Mouse (Mus musculus): ENCODE measurements around the gene Cox15. TPM values are rescaled to one million over a fixed set of nuclear protein-coding genes. Genes with fewer than 3 reads are reported as not detected.
A peak's percentile ranks its signal among the peaks of the same experiment; 100 is the strongest.

Cox15 gene
- polyA plus RNA-seq, 1 experiment from 2014 or later, result 7.6 TPM

DNA sequence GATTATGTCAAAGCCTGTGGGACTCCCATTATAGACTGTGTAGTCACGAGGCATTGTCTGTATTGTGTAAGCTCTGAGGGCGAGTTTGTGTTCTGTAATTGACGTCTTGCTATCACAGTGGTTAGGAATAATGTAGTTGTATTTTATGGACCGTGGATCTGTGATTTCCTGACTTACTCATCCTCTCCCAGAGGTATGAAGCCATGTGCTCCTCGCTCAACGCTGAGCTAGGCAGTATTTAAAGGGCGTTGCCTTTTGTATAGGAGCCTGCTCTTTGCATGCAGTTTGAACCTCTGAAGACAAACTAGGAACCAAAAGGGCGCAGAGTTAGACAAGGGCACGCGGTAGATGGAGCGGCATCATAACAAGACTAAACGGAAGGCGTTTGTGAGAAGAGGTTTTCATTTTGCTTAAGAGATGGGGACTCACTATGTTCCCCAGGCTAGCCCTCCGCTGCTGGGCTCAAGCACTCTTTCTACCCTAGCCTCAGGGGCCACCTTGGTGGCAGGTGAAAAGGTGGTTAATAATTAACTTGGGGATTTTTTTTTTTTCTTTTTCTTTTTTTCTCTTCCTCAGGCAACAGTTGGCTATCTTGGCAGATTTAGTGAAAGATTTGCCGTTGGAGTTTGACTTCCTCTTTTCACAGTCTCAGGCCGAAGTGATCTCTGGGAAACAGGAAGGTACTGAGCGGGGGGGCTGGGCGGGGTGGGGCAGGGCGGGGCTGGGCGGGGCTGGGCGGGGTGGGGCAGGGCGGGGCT is 41.5 kb downstream of the Cox15 start:
- Histone ChIP-seq H3K9ac (replicated peaks; ENCODE audit: low read depth, low read length) (no peak overlapping the region), H3K9me3 (ENCODE audit: control insufficient read depth, low read depth, low read length) (no peaks in the 10 kb centered on the region), H3K4me3 (ENCODE audit: low read depth, low read length) (no peak overlapping the region), H3K4me2 (replicated peaks; ENCODE audit: low read depth, low read length) (no peak overlapping the region), H3K4me1 (ENCODE audit: control insufficient read depth, insufficient read depth, low read length) (no peaks in the 10 kb centered on the region), H3K27ac (ENCODE audit: low read length) (no peak overlapping the region), H3K27me3 (ENCODE audit: control insufficient read depth, insufficient read depth, low read length) (no peaks in the 10 kb centered on the region), H3K36me3 (ENCODE audit: control insufficient read depth, insufficient read depth, low read length) (peaks cover 6% of the 10 kb centered on the region)
- peak; percentile 76; the same call in 1 of the 2 replicates for ATAC-seq (ENCODE audit: insufficient number of reproducible peaks, insufficient read depth, low FRiP score, low read depth)
- 53% methylated on average over 22 of the region's 22 CpGs for WGBS

- Histone ChIP-seq H3K4me1 (ENCODE audit: control insufficient read depth, insufficient read depth, low read length) (no peaks in the 10 kb centered on the region), H3K27ac (ENCODE audit: low read length) (no peak overlapping the region), H3K4me3 (ENCODE audit: low read depth, low read length) (no peak overlapping the region), H3K9me3 (ENCODE audit: control insufficient read depth, low read depth, low read length) (no peaks in the 10 kb centered on the region), H3K27me3 (ENCODE audit: control insufficient read depth, insufficient read depth, low read length) (no peaks in the 10 kb centered on the region), H3K36me3 (ENCODE audit: control insufficient read depth, insufficient read depth, low read length) (peaks cover 26% of the 10 kb centered on the region), H3K9ac (replicated peaks; ENCODE audit: low read depth, low read length) (no peak overlapping the region), H3K4me2 (replicated peaks; ENCODE audit: low read depth, low read length) (no peak overlapping the region)
- WGBS, result 79% methylated on average over 8 of the region's 8 CpGs
- ATAC-seq (ENCODE audit: insufficient number of reproducible peaks, insufficient read depth, low FRiP score, low read depth), result no peak
Measured at GRCm38 (mm10) chr19:43709317-43709716, 43.5 kb downstream of the Cox15 start.

- ATAC-seq (ENCODE audit: insufficient number of reproducible peaks, insufficient read depth, low FRiP score, low read depth), result no peak
- peaks cover 30% of the 10 kb centered on the region for H3K36me3 ChIP-seq (ENCODE audit: control insufficient read depth, insufficient read depth, low read length)
Measured at GRCm38 (mm10) chr19:43708206-43708605, 44.6 kb downstream of the Cox15 start.

DNA sequence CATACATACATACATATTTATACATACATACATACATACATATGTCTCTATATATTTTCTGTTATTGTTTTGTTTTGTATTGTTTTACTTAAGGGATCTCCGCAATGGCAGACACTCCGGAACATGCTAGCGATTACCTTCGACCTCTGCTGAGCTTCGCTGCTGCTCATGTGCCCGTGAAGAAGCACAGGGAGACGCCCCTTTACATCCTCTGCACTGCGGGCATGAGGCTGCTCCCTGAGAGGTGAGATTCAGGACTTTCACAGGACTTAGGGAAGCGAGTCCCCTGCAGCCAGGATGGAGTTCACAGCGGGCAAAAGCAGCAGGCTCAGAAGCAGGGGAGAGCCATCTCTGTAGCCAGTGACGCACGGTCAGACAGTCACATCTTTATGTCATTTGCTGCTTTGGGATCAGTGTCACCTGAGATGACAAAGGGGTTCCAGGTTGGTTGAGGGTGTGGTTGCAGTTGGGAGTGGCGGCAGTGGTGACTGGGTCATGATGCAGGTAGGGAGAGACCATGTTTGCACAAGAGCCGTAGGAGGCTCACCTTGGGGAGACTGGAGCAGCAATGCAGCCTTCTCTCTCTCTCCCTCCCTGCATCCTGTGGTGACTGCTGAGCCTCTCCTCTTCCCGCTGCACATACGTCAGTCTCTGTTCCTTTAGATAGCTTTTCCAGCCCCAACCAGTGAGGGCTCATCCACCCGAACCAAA is 47.9 kb downstream of the Cox15 start:
- Histone ChIP-seq H3K4me3 (ENCODE audit: low read depth, low read length) (no peak overlapping the region), H3K9ac (replicated peaks; ENCODE audit: low read depth, low read length) (no peak overlapping the region), H3K36me3 (ENCODE audit: control insufficient read depth, insufficient read depth, low read length) (peaks cover 31% of the 10 kb centered on the region), H3K4me1 (ENCODE audit: control insufficient read depth, insufficient read depth, low read length) (no peaks in the 10 kb centered on the region), H3K4me2 (replicated peaks; ENCODE audit: low read depth, low read length) (no peak overlapping the region), H3K27me3 (ENCODE audit: control insufficient read depth, insufficient read depth, low read length) (no peaks in the 10 kb centered on the region), H3K27ac (ENCODE audit: low read length) (no peak overlapping the region), H3K9me3 (ENCODE audit: control insufficient read depth, low read depth, low read length) (no peaks in the 10 kb centered on the region)
- 80% methylated on average over 17 of the region's 17 CpGs for WGBS
- no peak for ATAC-seq (ENCODE audit: insufficient number of reproducible peaks, insufficient read depth, low FRiP score, low read depth)

More at GRCm38 (mm10) chr19:43708206-43708605, 44.6 kb downstream of the Cox15 start:
- no peaks in the 10 kb centered on the region for H3K4me1 ChIP-seq (ENCODE audit: control insufficient read depth, insufficient read depth, low read length)
- H3K4me2 ChIP-seq (replicated peaks; ENCODE audit: low read depth, low read length), result no peak overlapping the region
- WGBS, result 87% methylated on average over 7 of the region's 7 CpGs
- H3K27ac ChIP-seq (ENCODE audit: low read length), result no peak overlapping the region
- H3K4me3 ChIP-seq (ENCODE audit: low read depth, low read length), result no peak overlapping the region
- H3K9ac ChIP-seq (replicated peaks; ENCODE audit: low read depth, low read length), result no peak overlapping the region
- no peaks in the 10 kb centered on the region for H3K27me3 ChIP-seq (ENCODE audit: control insufficient read depth, insufficient read depth, low read length)
- H3K9me3 ChIP-seq (ENCODE audit: control insufficient read depth, low read depth, low read length), result no peaks in the 10 kb centered on the region

DNA sequence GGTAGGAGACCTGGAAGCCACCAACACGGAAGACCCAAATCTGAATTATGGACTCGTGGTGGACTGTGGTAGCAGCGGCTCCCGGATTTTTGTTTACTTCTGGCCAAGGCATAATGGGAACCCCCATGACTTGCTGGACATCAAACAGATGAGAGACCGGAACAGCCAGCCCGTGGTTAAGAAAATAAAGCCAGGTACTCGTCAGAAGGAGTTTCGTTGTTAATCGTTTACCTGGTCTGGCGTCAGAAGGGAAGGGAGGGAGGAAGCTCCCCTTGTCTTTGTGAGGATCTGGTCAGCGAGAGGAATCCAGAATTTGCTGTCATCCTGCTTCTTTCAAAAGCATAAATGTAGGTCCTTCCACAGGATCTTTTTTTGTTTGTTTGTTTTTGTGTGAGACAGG is 48.6 kb downstream of the Cox15 start:
- H3K27me3 ChIP-seq (ENCODE audit: control insufficient read depth, insufficient read depth, low read length), result no peaks in the 10 kb centered on the region
- H3K27ac ChIP-seq (ENCODE audit: low read length), result no peak overlapping the region
- WGBS, result 64% methylated on average over 11 of the region's 11 CpGs
- H3K4me2 ChIP-seq (replicated peaks; ENCODE audit: low read depth, low read length), result no peak overlapping the region
- no peak overlapping the region for H3K9ac ChIP-seq (replicated peaks; ENCODE audit: low read depth, low read length)
- no peaks in the 10 kb centered on the region for H3K4me1 ChIP-seq (ENCODE audit: control insufficient read depth, insufficient read depth, low read length)
- H3K9me3 ChIP-seq (ENCODE audit: control insufficient read depth, low read depth, low read length), result no peaks in the 10 kb centered on the region
- no peak overlapping the region for H3K4me3 ChIP-seq (ENCODE audit: low read depth, low read length)
- ATAC-seq (ENCODE audit: insufficient number of reproducible peaks, insufficient read depth, low FRiP score, low read depth), result no peak
- H3K36me3 ChIP-seq (ENCODE audit: control insufficient read depth, insufficient read depth, low read length), result peaks cover 34% of the 10 kb centered on the region

DNA sequence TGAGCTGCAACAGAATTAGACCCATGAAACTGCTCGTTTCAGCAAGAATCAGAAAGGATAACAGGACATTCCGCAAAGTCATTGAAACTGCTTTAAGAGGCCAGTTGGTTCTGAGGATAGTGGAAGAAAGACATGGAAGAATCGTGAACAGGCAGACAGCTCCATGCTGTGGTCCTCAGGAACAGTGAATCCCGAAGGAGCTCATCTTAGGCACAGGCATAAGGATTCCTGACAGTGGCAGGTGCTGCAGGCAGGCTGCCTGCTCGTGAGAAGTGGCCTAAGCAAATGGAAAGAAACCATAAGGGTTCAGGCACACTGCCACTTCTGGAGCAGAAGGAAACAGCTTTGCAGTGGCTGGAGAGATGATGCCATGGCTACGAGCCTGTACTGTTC is 53.0 kb downstream of the Cox15 start:
- Histone ChIP-seq H3K4me3 (ENCODE audit: low read depth, low read length) (no peak overlapping the region), H3K27me3 (ENCODE audit: control insufficient read depth, insufficient read depth, low read length) (no peaks in the 10 kb centered on the region), H3K9me3 (ENCODE audit: control insufficient read depth, low read depth, low read length) (no peaks in the 10 kb centered on the region), H3K9ac (replicated peaks; ENCODE audit: low read depth, low read length) (no peak overlapping the region), H3K4me2 (replicated peaks; ENCODE audit: low read depth, low read length) (no peak overlapping the region), H3K36me3 (ENCODE audit: control insufficient read depth, insufficient read depth, low read length) (peaks cover 15% of the 10 kb centered on the region), H3K4me1 (ENCODE audit: control insufficient read depth, insufficient read depth, low read length) (peaks cover 3% of the 10 kb centered on the region; the same call in 1 of the 2 replicates), H3K27ac (ENCODE audit: low read length) (peak overlapping the region; percentile 27; the same call in 1 of the 2 replicates)
- ATAC-seq (ENCODE audit: insufficient number of reproducible peaks, insufficient read depth, low FRiP score, low read depth), result no peak
- WGBS, result 79% methylated on average over 6 of the region's 6 CpGs

DNA sequence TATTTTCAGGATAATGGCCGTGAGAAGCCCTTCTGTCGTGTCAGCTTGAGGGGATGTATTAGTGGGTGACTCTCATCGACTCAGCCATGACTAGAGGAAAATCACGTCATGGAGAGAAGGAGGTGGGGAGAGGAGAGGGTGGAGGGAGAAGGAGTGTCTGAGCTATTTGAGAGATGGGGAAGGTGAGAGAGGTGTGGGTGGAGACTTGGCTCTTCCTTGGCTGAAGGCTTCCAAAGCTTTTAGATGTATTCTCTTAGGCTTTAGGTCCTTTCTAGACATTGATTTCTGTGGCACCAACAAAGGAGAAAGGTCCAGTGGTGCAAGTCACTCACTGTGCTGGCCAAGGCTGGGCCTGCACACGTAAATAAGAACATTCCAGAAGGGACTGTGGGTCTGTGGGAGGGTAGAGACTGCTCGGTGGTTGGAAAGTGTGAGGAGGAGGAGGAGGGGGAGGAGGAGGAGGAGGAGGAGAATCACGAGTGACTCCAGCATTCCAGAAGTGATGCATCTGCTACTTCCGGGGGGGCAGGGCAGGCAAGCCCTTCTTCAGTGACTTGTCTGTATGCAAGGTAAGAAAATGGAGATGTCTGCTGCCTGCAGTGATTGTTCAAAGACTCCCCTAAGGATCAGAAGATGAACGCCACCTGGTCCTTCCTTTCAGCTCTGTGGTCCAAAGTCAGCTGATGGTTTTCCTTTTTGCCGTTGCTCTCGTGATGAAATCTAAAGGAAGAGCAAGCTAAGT is 53.6 kb downstream of the Cox15 start:
- 50% methylated on average over 11 of the region's 11 CpGs for WGBS
- no peaks in the 10 kb centered on the region for H3K27me3 ChIP-seq (ENCODE audit: control insufficient read depth, insufficient read depth, low read length)
- H3K4me2 ChIP-seq (replicated peaks; ENCODE audit: low read depth, low read length), result no peak overlapping the region
- H3K27ac ChIP-seq (ENCODE audit: low read length), result no peak overlapping the region
- no peak overlapping the region for H3K4me3 ChIP-seq (ENCODE audit: low read depth, low read length)
- peaks cover 3% of the 10 kb centered on the region; the same call in 1 of the 2 replicates for H3K4me1 ChIP-seq (ENCODE audit: control insufficient read depth, insufficient read depth, low read length)
- H3K36me3 ChIP-seq (ENCODE audit: control insufficient read depth, insufficient read depth, low read length), result peaks cover 9% of the 10 kb centered on the region
- H3K9me3 ChIP-seq (ENCODE audit: control insufficient read depth, low read depth, low read length), result no peaks in the 10 kb centered on the region
- H3K9ac ChIP-seq (replicated peaks; ENCODE audit: low read depth, low read length), result no peak overlapping the region
- no peak for ATAC-seq (ENCODE audit: insufficient number of reproducible peaks, insufficient read depth, low FRiP score, low read depth)

- no peak overlapping the region for H3K4me2 ChIP-seq (replicated peaks; ENCODE audit: low read depth, low read length)
- H3K27ac ChIP-seq (ENCODE audit: low read length), result no peak overlapping the region
- H3K4me1 ChIP-seq (ENCODE audit: control insufficient read depth, insufficient read depth, low read length), result peaks cover 3% of the 10 kb centered on the region; the same call in 1 of the 2 replicates
- H3K27me3 ChIP-seq (ENCODE audit: control insufficient read depth, insufficient read depth, low read length), result no peaks in the 10 kb centered on the region
- peaks cover 7% of the 10 kb centered on the region for H3K36me3 ChIP-seq (ENCODE audit: control insufficient read depth, insufficient read depth, low read length)
- no peak overlapping the region for H3K9ac ChIP-seq (replicated peaks; ENCODE audit: low read depth, low read length)
- WGBS, result 88% methylated on average over 5 of the region's 5 CpGs
- H3K9me3 ChIP-seq (ENCODE audit: control insufficient read depth, low read depth, low read length), result no peaks in the 10 kb centered on the region
- no peak for ATAC-seq (ENCODE audit: insufficient number of reproducible peaks, insufficient read depth, low FRiP score, low read depth)
- no peak overlapping the region for H3K4me3 ChIP-seq (ENCODE audit: low read depth, low read length)
Measured at GRCm38 (mm10) chr19:43697666-43698370, 55.0 kb downstream of the Cox15 start.

Data from stomach, embryonic 14.5 days (tissue).